In genomic region chr6:97871296-97872030, GRCm38 (mm10) we compare ENCODE assay signal across 21 mouse cellular contexts.
DNase-seq lines count a peak whose midpoint lies in the region; ATAC-seq lines count a peak whose summit lies in the region.
"Had no signal": no experiment of that assay in that cellular context is flagged by ENCODE, and none has a peak within 500 bp of the region (broad histone marks: within the 10 kb centered on the region; RNA-seq: fewer than 3 reads in every experiment).

No protein-coding gene starts in this region.

- DNase-seq in adrenal gland, adult 2 months, result peak; percentile 32
- DNase-seq in adrenal gland, adult 8-10 months, result no peak
- DNase-seq in 3T3-L1 (ENCODE audit: low read depth, low spot score), result peak; percentile 59
- peak; percentile 73 for DNase-seq in adipocyte (ENCODE audit: low spot score)
- DNase-seq in gastrocnemius, postnatal 4 days (ENCODE audit: low spot score in 2 of 2), result no peak
- DNase-seq: adrenal gland, postnatal 25 days; B cell, adult 2 months; cerebellum, adult 11-12 months; cerebellum, adult 8-10 months; cerebellum, postnatal 10 days; cerebellum, postnatal 36 days; embryo, embryonic 11 days; forebrain, postnatal 0 days; gastrocnemius, adult 2 months; gastrocnemius, postnatal 14 days; kidney, adult 18-20 months had no signal

- no peak for ATAC-seq in granulocyte monocyte progenitor cell, adult 5-6 weeks (replicated peaks; ENCODE audit: poor library complexity, severe bottlenecking)
- ATAC-seq: activated CD4-positive, CD25-positive, alpha-beta regulatory T cell, adult 4 months; forebrain, embryonic 14.5 days; forebrain, postnatal 0 days; hindbrain, embryonic 16.5 days; intestine, embryonic 16.5 days had no signal

Comparison
In these comparisons a context has a peak if more than half of its experiments do, and no peak if none do; other contexts are left out.
1. DNase-seq: peak in adrenal gland, adult 2 months (single experiment), 3T3-L1 (single experiment) and adipocyte (single experiment); none in adrenal gland, adult 8-10 months (single experiment) and gastrocnemius, postnatal 4 days (0 of 2).